Mouse (Mus musculus) skeletal muscle tissue, adult 2 months (tissue): ENCODE data around the gene Zc3hav1.

Experiments used
- DNase-seq: peaks from one replicate; pipeline ENCODE4 v3.0.0-alpha.2; 2012; ENCODE audit warnings: low read depth, low spot score

Gene Zc3hav1

GRCm38 (mm10) chr6:38297580-38298245, 56.7 kb downstream of the Zc3hav1 start:
- no peak for DNase-seq

GRCm38 (mm10) chr6:38293708-38294107, 60.7 kb downstream of the Zc3hav1 start:
- no peak for DNase-seq

GRCm38 (mm10) chr6:38292871-38293646, 61.3 kb downstream of the Zc3hav1 start:
- no peak for DNase-seq

GRCm38 (mm10) chr6:38284422-38284821, 70.0 kb downstream of the Zc3hav1 start:
- no peak for DNase-seq

- DNase-seq, result peak; percentile 10
Measured at GRCm38 (mm10) chr6:38264466-38264865, 89.9 kb downstream of the Zc3hav1 start.

GRCm38 (mm10) chr6:38263393-38264159, 90.8 kb downstream of the Zc3hav1 start:
- no peak for DNase-seq

GRCm38 (mm10) chr6:38261877-38262276, 92.5 kb downstream of the Zc3hav1 start:
- no peak for DNase-seq

GRCm38 (mm10) chr6:38257506-38257905, 96.9 kb downstream of the Zc3hav1 start:
- no peak for DNase-seq

- no peak for DNase-seq
Measured at GRCm38 (mm10) chr6:38256793-38257192, 97.6 kb downstream of the Zc3hav1 start.

GRCm38 (mm10) chr6:38255794-38256193, 98.6 kb downstream of the Zc3hav1 start:
- DNase-seq, result no peak
